Mouse (Mus musculus): ENCODE data around the gene Tbc1d20.

The Tbc1d20 gene

DNA sequence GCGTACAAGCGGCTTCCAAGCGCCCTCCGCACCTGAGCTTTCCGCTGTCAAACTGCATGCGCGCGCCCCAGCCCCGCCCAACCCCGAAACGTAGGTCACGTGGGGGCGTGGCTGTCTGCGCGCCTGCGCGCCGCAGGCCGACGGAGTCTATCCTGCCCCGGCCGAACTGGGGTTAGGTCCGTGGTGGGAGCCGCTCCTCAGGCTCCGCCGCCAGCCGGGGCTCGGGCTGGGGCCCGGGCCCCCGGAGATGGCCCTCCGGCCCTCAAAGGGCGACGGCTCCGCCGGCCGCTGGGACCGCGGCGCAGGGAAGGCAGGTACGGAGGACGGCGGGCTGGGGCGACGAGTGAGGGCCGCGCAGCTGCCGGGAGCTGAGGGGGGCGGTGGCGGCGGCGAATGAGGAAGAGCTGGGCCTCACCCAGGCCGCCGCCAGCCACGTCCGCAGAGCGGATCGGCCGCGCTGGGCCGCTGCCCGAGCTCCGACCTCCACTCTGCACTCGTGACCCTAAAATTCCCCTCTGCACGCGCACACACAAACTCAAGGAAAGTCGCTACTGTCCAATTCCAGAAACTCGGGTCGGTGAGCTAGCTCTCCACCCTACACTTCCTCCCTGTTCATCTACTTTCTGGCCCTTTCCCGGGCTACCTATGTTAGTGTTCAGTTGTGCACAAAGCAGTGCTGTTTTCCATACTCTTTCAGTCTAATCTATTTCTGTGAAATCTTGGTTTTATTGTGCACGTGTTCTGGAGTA, at the start of gene Tbc1d20:
Tbc1d20 (plus strand) TSS at position 102 of the 749 bp plus-strand sequence.
- in situ Hi-C loops (cut with MboI) = no loop called here

DNA sequence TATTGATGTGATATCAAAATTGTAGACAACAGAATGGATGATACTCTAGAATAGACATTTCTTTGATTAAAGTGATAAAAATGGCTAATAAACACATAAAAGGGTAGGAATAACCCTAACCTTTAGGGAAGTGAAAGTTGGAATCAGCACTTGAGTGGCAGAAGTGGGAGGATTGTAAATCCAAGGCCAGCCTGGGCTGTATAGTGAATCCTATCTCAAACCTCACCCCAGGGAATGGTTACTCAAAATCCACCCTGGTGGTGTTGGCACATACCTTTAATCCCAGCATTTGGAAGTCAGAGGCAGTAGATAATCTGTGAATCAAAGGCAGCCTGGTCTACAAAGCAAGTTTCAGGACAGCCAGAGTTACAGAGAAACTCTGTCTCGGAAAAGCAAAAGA, 46.4 kb upstream of the Tbc1d20 start:
- in situ Hi-C loops (cut with MboI) = no loop called here

DNA sequence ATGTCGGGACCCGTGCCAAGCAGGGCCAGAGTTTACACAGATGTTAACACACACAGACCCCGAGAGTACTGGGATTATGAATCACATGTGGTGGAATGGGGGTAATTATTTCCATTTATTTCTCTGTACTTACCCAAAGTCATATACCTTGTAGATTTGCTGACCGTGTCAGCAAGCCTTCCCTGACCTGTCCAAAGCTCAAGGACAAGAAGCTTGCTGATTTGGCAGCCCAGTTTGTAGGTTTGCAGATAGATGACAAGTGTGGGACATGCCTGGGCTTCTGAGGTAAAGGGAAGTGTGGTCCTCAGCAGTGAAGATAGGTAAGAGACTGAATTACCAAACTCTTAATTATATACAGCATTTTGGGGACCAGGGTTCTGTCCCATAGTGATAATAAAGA, 43.1 kb upstream of the Tbc1d20 start:
- in situ Hi-C loops (cut with MboI) = no loop called here

DNA sequence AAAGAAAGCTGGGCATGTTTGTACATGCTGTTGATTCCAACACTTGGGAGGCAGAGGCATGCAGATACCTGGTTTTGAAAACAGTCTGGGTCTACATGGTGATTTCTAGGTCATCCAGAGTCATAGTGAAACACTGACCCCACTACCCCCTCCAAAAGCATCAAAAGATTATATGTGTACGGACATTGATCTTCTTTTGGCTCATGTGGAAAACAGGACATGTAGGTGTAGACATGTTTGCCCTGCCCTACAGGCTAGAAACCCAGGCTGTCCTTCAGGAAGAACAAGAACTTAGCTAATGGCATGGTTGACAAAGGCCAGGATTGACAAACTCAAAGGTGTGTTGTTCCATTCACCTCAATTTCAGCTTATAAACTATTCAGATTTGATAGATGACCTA, 33.9 kb upstream of the Tbc1d20 start:
- in situ Hi-C loops (cut with MboI) = no loop called here

DNA sequence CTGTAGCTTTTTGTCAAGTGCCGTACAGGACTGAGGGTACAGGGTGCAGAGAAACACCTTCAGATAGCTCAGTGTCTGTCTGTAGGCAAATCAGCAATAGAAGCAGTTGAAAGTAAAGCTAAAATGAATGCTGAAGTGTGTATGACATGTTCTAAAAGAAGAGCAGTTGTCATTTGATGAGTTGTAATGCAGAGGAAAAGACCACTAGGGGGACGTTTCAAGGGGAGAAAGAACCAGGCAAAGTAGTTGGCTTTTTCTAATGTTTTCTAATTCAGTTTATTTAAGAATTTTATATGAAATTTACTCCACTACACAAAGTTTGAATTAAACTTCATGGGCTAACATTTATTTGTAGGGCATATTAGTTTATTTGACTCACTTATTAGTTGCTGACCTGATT, 20.0 kb upstream of the Tbc1d20 start:
- in situ Hi-C loops (cut with MboI) = no loop called here

DNA sequence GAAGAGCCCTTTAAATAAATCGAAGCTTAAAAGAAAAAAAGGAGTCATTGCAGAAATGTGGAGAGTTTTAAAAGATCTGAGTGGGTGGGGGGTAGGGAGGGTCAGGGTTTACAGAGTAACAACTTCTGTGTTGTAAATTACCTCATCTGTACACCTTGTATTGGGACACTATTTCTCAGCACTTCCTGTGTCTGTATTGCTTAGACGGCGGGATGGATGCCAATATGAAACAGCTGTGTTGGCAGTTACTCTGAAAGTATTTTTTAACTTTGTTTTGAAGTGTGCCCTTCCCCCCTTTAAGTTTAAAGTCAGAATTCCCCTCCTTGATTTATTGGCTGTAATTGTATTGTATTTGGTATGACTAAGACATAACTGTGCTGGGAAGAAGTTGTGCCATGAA, 12.2 kb upstream of the Tbc1d20 start:
- in situ Hi-C loops (cut with MboI) = loop anchor here (10.0 kb wide), 1 partner anchor 47 kb away; no protein-coding TSS in a partner anchor

DNA sequence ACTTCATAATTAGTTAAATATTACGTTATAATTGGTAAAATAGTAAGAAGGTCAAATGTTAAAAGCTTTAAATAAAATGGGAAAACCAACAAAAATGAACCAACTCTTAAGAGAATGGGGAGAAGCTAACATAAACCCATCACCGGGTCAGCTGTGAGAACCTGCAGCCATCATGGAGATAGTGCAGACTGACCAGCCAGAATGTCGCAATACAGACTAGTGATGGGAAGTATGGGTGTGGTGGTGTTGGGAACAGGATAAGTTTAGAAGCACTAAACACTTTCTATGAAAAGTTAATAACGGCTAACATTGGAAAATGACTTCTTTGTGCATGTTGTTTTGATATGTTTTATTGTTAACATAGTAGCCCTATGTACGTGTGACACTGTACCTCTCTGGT, 6.1 kb upstream of the Tbc1d20 start:
- in situ Hi-C loops (cut with MboI) = loop anchor here (10.0 kb wide), 1 partner anchor 53 kb away; no protein-coding TSS in a partner anchor

DNA sequence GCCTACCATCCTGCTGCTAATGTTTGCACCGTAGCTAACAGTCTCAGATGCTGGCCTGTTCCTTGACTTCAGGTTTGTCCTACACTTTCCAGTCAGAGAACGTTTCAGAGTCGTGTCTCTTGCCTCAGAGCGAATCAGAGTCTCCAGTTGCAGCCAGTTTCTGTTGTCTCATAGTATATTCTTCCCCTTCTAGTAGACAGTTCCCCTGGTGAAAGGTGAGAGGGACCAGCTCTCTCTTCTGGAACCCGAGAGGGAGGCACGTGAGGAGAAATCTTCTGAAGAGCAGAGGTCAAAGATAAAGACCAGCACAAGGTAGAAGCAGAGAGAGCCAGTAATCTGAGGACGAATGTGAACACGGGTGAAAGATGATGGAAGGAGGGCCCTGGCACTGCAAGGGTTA, 5.6 kb upstream of the Tbc1d20 start:
- in situ Hi-C loops (cut with MboI) = loop anchor here (10.0 kb wide), 1 partner anchor 53 kb away; no protein-coding TSS in a partner anchor

DNA sequence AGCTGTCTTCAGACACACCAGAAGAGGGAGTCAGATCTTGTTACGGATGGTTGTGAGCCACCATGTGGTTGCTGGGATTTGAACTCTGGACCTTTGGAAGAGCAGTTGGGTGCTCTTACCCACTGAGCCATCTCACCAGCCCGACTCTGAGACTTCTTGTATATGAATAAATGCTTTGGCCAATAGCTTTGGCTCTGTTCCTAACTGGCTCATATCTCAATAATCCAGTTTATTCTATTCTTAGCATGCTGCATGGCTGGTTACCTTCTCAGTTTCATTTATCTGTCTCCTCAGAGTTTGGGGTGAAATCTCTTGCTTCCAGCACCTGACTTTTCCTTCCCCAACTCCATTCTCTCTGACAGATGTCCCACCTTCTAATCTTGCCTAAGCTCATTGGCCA, 4.0 kb upstream of the Tbc1d20 start:
- in situ Hi-C loops (cut with MboI) = loop anchor here (10.0 kb wide), 1 partner anchor 55 kb away; no protein-coding TSS in a partner anchor

DNA sequence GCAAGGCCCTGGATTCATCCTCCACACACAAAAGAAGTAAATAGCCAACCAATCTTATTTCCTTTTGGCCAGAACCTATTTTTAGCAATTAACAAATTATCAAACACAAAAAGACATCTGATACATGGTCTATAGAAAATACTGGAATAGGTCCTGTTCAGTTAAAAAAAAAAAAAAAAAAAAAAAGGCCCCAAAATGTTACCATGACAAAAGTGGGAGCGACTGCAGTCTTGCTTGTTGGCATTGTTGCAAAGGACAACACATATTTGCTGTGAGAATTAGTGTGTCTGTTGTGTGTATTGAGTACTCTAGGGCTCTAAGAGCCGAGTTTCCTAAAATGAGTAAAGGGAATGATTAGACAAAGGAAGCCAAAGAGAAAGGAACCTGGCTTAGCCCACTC, 1.2 kb upstream of the Tbc1d20 start:
- in situ Hi-C loops (cut with MboI) = no loop called here

DNA sequence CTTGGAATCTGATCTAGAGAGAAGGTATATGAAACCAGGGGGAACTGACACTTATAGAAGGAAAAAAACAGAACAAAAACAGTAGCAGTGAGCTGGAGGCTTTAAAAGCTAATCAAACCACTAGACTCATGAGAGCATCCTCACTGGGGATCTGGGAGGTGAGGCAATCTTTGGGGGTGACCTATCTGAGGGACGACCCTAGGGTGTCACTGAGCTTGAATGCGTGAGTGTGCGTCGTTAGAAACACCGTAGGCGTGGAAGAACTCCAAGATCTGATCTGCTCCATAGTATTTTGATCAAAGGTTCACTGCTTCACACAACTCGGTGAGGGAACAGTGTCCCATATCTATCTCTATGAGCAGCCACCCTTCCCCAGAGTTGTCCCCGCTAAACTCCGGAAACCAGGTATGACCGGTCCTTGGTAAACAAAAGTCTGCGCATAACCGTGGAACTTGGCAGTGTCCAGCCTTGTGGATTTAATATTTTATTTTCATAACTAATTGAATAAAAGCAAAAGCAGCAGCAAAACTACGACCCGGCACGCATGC, 375 bp upstream of the Tbc1d20 start:
- in situ Hi-C loops (cut with MboI) = no loop called here

DNA sequence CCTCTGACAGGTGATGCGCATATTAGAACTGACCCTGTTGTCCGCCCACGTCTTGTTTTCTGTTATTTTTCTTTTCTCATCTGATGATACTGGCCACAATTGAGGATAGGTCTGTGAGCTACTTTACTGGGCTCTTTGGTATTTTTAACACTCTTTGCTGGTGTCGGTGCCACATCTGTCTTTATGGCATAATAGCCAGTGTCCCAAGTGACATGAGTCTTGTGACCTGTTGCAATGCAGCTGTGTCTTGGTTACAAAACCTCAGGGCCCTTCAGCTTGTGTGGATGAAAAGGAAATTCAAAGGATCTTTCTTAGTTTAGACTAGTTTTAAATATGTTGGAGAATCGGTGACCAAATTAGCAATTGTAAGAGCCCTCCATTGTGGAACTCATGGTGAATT, 913 bp downstream of the Tbc1d20 start:
- in situ Hi-C loops (cut with MboI) = no loop called here

DNA sequence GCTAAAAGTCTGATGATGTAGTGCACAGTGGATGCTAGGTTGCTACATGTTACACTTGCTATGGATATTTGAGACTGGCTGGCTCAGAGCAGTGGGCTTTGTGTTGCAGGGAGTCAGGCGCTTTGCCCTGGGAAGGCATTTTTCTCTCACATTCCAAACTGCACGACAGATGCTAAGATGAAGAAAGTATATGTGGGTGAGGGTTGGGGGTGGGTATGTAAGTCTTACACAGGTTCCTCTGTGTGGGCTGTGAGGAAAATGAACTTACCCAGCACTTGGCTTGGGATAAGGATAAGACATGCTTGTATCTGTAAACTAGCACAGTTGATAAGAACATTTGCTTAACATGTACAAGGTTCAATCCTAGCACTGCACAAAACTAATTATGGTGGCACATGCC, 9.2 kb downstream of the Tbc1d20 start:
- in situ Hi-C loops (cut with MboI) = no loop called here

DNA sequence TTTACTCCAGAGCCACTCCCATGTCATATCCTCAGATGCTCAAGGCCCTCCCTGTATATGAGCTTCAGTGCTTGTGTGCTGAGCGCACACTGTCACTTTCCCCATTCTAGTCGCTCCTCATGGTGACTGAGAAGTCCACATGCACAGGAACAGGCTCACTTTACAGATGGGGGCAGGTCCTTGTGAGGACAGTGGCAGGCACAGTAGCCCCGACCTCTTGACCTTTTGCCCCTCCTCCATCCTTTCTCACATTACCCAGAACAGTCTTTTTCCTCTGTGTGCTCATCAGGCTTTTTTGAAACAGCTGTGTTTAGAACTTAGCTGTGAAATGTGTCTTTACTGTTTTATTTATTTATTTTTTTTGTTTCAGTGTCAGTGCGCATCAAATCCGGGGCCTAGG, 10.2 kb downstream of the Tbc1d20 start:
- in situ Hi-C loops (cut with MboI) = no loop called here

DNA sequence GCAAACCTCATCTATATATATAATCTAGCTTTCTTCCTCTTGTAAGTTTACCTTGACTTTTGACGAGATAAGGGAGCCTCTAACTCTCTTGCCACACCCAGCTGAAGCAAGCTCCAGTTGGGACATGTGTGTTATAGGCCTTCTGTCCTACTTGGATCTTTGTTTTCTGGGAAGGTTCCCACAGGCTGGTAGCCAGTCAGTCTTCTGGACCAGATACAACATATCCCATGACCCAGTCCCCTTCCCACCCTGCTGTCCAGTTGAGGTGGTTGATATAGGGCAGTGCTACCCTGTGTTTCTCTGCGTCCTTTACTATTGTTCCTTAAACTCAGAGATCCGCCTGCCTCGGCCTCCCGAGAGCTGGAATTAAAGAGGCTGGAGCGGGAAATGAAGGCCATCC, 11.9 kb downstream of the Tbc1d20 start:
- in situ Hi-C loops (cut with MboI) = no loop called here

DNA sequence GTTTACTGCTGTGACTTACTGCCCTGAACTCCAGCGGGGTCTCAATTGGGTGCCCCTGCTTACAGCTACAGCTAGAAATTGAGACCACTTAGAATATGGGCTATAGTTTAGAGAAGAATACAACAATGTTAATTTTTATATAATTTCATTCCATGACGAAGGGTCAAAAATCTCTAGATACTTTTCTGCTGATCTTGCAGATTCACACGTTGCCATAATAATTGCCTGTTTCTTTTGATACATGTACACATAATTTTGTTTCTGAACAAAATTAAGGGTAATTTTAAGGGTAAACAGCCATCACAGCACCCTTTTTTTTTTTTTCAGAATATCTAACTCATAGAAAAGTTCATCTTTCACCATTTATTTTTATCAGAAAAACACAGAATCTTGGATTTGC, 13.6 kb downstream of the Tbc1d20 start:
- in situ Hi-C loops (cut with MboI) = no loop called here

DNA sequence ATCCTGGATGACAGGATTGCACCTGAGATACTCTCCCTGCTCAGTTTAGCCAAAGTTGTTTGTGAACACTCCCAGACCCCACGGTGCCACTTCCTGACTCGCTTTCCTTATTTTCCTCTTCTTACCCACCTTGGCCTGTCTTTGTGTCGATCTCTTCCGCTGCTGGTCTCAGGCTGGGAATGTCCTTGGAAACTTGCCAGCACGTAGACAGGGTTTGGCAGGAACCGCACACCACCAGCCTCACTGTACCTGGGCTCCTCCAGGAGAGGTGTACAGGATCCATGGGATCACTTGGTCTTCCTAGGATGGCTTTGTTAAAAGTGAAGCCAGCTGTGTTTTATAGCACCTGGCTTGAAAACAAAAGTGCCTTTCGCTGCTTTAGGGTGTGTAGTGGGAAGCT, 19.4 kb downstream of the Tbc1d20 start:
- in situ Hi-C loops (cut with MboI) = no loop called here

DNA sequence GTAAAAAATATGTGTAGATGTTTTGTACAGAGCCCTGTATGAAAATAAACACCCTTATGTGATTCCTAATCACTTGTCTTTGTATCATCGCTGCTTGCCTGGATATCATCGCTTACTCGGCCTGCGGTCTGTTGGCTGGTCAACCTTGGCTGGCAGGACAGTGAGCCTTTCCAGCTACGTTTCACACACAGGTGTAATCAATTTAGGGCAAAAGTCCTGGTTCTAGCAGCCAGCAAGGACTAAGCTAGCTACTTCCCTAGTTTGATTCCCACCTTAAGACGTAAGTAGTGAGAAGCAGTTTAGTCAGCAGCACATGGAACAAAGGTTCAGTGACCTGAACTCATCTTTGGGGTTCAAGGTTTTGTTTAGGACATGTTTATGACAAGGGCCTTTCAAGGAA, 20.3 kb downstream of the Tbc1d20 start:
- in situ Hi-C loops (cut with MboI) = no loop called here

DNA sequence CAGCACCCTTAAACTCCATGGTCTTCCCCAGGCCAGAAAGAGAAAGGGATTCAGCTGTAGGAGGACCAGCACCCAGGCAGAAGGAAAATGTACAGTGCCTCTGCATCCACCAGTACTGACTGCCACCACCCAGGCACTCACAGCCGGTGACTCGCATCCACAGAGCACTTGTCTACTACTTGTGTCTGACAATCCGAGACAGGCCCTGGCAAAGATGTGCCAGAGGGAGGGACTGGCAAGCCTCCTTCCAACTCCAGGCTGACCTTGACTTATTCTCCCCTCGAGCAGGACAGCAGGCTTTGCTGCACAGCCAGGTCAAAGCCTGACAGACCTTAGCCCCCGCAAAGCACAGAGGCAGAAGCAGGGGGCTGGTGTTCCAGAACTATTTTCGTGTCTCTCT, 23.4 kb downstream of the Tbc1d20 start:
- in situ Hi-C loops (cut with MboI) = no loop called here

DNA sequence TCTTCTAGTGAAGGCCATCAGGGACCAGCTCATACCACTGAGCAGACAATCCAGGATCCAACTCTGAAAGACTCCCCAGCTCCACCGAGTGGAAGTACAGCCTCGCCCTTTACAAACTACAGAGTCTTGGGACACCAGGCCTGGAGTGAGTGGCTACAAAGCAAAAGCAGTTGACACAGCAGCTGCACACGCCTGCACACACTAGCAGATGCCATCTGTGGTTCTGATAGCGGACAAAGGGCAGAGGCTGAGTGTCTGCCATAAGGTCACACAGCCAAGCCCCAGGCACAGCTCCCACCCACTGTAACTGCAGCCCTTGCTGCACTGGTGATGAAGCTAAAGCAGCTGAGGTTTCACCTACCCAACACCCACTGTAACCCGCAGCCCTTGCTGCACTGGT, 27.9 kb downstream of the Tbc1d20 start:
- in situ Hi-C loops (cut with MboI) = no loop called here

DNA sequence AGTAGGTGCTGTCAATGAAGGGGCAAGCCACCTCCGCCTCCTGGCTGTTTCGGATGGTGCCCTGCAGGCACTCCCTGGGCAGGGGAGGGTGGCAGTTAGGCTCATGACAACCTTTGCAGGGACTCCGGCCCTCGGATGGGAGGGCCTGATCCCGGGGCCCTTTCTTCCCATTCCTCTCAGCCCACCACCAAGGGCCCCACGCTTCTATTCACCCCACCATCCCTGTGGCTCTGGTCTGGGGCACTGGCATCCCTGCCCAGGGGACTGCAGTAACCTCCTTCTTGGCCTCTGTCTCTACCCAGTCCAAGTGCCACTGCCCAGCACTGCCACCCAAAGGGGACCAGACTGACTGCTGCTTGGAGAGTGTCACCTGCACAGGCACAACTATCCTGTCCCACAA, 28.6 kb downstream of the Tbc1d20 start:
- in situ Hi-C loops (cut with MboI) = no loop called here

DNA sequence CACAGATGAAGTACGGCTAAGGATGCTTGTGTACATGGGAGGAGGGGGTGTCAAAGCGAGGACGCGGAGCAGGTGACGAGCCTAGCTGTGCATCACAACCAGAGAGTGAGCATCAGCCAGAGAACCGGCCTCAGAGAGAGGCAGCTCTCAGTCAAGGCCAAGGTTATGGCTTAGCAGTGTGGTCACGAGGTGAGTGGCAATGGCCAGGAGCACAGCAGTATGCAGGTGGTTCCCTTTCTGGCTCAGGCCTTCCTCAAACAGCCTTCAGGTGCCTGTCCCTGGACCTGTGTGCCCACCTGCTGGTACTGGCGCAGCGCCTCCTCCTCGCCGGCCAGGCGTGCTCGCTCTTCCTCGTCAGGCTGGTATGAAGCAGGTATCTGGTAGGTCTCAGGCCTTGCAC, 30.3 kb downstream of the Tbc1d20 start:
- in situ Hi-C loops (cut with MboI) = no loop called here

DNA sequence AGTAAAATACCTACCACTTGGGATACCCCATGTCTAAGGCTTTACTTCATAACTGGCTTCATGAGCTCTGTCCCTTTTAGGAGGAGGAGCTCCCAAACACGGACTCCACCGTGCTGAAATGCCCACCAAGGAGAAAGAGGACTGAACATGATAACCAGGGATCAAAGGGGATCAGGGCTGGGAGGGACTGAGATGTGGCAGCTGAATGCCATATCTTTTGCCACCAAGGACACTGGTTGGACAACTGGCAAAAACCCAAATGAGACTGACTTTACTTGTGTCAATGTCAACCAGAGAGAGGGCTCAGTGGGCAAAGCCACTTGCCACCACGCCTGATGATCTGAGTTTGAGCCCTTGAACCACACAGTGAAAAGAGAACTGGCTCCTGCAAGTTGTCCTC, 31.2 kb downstream of the Tbc1d20 start:
- in situ Hi-C loops (cut with MboI) = no loop called here

DNA sequence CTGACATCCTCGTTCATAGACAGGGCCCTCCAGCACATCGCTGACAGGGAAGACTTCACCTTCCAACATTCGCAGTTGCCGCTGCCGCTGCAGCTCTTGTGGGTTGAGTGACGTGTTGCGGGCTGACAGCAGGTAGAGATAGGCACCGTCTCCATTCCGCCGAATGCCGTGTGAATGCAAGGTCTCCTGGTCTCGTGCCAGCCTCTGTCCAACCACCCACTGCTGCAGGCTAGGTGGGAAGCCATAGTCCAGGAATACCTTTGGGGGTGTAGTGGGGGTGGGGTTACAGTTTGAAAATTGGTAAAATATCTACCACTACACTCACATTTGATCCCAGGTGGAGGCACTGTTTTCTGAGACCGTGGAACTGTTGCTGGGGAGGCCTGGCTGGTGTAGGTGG, 32.5 kb downstream of the Tbc1d20 start:
- in situ Hi-C loops (cut with MboI) = no loop called here

All from mature B cell (primary cell).